Mouse (Mus musculus): ENCODE data around the gene Lig4. TPM values are rescaled to one million over a fixed set of nuclear protein-coding genes. Genes with fewer than 3 reads are reported as not detected.

The Lig4 gene
- polyA plus RNA-seq, 1 experiment from 2014 or later = 13.5 TPM

GRCm38 (mm10) chr8:9979746-9980145 is 2.3 kb upstream of the Lig4 start:
- H3K4me1 ChIP-seq (ENCODE audit: control insufficient read depth, insufficient read depth, low read length) = peaks cover 28% of the 10 kb centered on the region
- H3K4me3 ChIP-seq (replicated peaks; ENCODE audit: low read depth, low read length) = no peak overlapping the region
- no peak overlapping the region for H3K27ac ChIP-seq (replicated peaks; ENCODE audit: low read depth, low read length)
- H3K9me3 ChIP-seq (ENCODE audit: control insufficient read depth, low read length) = no peaks in the 10 kb centered on the region
- no peak overlapping the region for H3K4me2 ChIP-seq (ENCODE audit: low read length)
- WGBS = 85% methylated on average over 1 of the region's 1 CpGs
- no peak for ATAC-seq (ENCODE audit: low FRiP score, low TSS enrichment)
- H3K9ac ChIP-seq (replicated peaks; ENCODE audit: low read length) = no peak overlapping the region
- H3K36me3 ChIP-seq (ENCODE audit: control insufficient read depth, insufficient read depth, low read length) = no peaks in the 10 kb centered on the region
- DNase-seq = no peak
- no peaks in the 10 kb centered on the region for H3K27me3 ChIP-seq (ENCODE audit: control insufficient read depth, insufficient read depth, low read length)

- no peak for ATAC-seq (ENCODE audit: low FRiP score, low TSS enrichment)
- H3K4me3 ChIP-seq (replicated peaks; ENCODE audit: low read depth, low read length) = peak overlapping the region; percentile 91
- H3K4me2 ChIP-seq (ENCODE audit: low read length) = peak overlapping the region; percentile 83
- peaks cover 28% of the 10 kb centered on the region for H3K4me1 ChIP-seq (ENCODE audit: control insufficient read depth, insufficient read depth, low read length)
- peak overlapping the region; percentile 88 for H3K9ac ChIP-seq (replicated peaks; ENCODE audit: low read length)
- 63% methylated on average over 18 of the region's 18 CpGs for WGBS
- no peaks in the 10 kb centered on the region for H3K9me3 ChIP-seq (ENCODE audit: control insufficient read depth, low read length)
- H3K27me3 ChIP-seq (ENCODE audit: control insufficient read depth, insufficient read depth, low read length) = no peaks in the 10 kb centered on the region
- DNase-seq = no peak
- no peak overlapping the region for H3K27ac ChIP-seq (replicated peaks; ENCODE audit: low read depth, low read length)
- H3K36me3 ChIP-seq (ENCODE audit: control insufficient read depth, insufficient read depth, low read length) = no peaks in the 10 kb centered on the region
Measured at GRCm38 (mm10) chr8:9978475-9979230, 1.2 kb upstream of the Lig4 start.

- 48% methylated on average over 15 of the region's 15 CpGs for WGBS
- H3K4me3 ChIP-seq (replicated peaks; ENCODE audit: low read depth, low read length) = peak overlapping the region; percentile 91
- DNase-seq (peak; percentile 13), ATAC-seq (ENCODE audit: low FRiP score, low TSS enrichment) (no peak)
- peaks cover 16% of the 10 kb centered on the region for H3K36me3 ChIP-seq (ENCODE audit: control insufficient read depth, insufficient read depth, low read length)
- H3K27me3 ChIP-seq (ENCODE audit: control insufficient read depth, insufficient read depth, low read length) = no peaks in the 10 kb centered on the region
- H3K4me2 ChIP-seq (ENCODE audit: low read length) = peak overlapping the region; percentile 47
- H3K9me3 ChIP-seq (ENCODE audit: control insufficient read depth, low read length) = no peaks in the 10 kb centered on the region
- peak overlapping the region; percentile 23; the same call in 1 of the 2 replicates for H3K9ac ChIP-seq (replicated peaks; ENCODE audit: low read length)
- H3K27ac ChIP-seq (replicated peaks; ENCODE audit: low read depth, low read length) = no peak overlapping the region
- H3K4me1 ChIP-seq (ENCODE audit: control insufficient read depth, insufficient read depth, low read length) = peaks cover 28% of the 10 kb centered on the region
Measured at GRCm38 (mm10) chr8:9977016-9977415, 470 bp downstream of the Lig4 start.

- ATAC-seq (ENCODE audit: low FRiP score, low TSS enrichment) (peak; percentile 95), DNase-seq (peak; percentile 99)
- Histone ChIP-seq H3K27ac (replicated peaks; ENCODE audit: low read depth, low read length) (peak overlapping the region; percentile 70), H3K4me3 (replicated peaks; ENCODE audit: low read depth, low read length) (peak overlapping the region; percentile 70), H3K27me3 (ENCODE audit: control insufficient read depth, insufficient read depth, low read length) (no peaks in the 10 kb centered on the region), H3K4me1 (ENCODE audit: control insufficient read depth, insufficient read depth, low read length) (peaks cover 28% of the 10 kb centered on the region), H3K36me3 (ENCODE audit: control insufficient read depth, insufficient read depth, low read length) (peaks cover 26% of the 10 kb centered on the region), H3K4me2 (ENCODE audit: low read length) (peak overlapping the region; percentile 75), H3K9me3 (ENCODE audit: control insufficient read depth, low read length) (no peaks in the 10 kb centered on the region), H3K9ac (replicated peaks; ENCODE audit: low read length) (peak overlapping the region; percentile 62)
- under 1% methylated on average over 47 of the region's 47 CpGs for WGBS
Measured at GRCm38 (mm10) chr8:9975898-9976611, 1.4 kb downstream of the Lig4 start.

- H3K4me2 ChIP-seq (ENCODE audit: low read length) = peak overlapping the region; percentile 75
- no peaks in the 10 kb centered on the region for H3K9me3 ChIP-seq (ENCODE audit: control insufficient read depth, low read length)
- H3K4me1 ChIP-seq (ENCODE audit: control insufficient read depth, insufficient read depth, low read length) = peaks cover 28% of the 10 kb centered on the region
- ATAC-seq (ENCODE audit: low FRiP score, low TSS enrichment) (no peak), DNase-seq (no peak)
- 57% methylated on average over 5 of the region's 5 CpGs for WGBS
- no peak overlapping the region; the same call in 1 of the 2 replicates for H3K9ac ChIP-seq (replicated peaks; ENCODE audit: low read length)
- H3K27ac ChIP-seq (replicated peaks; ENCODE audit: low read depth, low read length) = no peak overlapping the region
- H3K27me3 ChIP-seq (ENCODE audit: control insufficient read depth, insufficient read depth, low read length) = no peaks in the 10 kb centered on the region
- peak overlapping the region; percentile 70 for H3K4me3 ChIP-seq (replicated peaks; ENCODE audit: low read depth, low read length)
- H3K36me3 ChIP-seq (ENCODE audit: control insufficient read depth, insufficient read depth, low read length) = peaks cover 29% of the 10 kb centered on the region
Measured at GRCm38 (mm10) chr8:9975276-9975675, 2.2 kb downstream of the Lig4 start.

GRCm38 (mm10) chr8:9971866-9972265 is 5.6 kb downstream of the Lig4 start:
- DNase-seq (no peak), ATAC-seq (ENCODE audit: low FRiP score, low TSS enrichment) (no peak)
- 97% methylated on average over 9 of the region's 9 CpGs for WGBS
- Histone ChIP-seq H3K4me1 (ENCODE audit: control insufficient read depth, insufficient read depth, low read length) (peaks cover 8% of the 10 kb centered on the region), H3K27me3 (ENCODE audit: control insufficient read depth, insufficient read depth, low read length) (no peaks in the 10 kb centered on the region), H3K9ac (replicated peaks; ENCODE audit: low read length) (no peak overlapping the region), H3K9me3 (ENCODE audit: control insufficient read depth, low read length) (no peaks in the 10 kb centered on the region), H3K27ac (replicated peaks; ENCODE audit: low read depth, low read length) (no peak overlapping the region), H3K4me2 (ENCODE audit: low read length) (no peak overlapping the region), H3K36me3 (ENCODE audit: control insufficient read depth, insufficient read depth, low read length) (peaks cover 42% of the 10 kb centered on the region), H3K4me3 (replicated peaks; ENCODE audit: low read depth, low read length) (no peak overlapping the region)

- H3K4me1 ChIP-seq (ENCODE audit: control insufficient read depth, insufficient read depth, low read length) = no peaks in the 10 kb centered on the region
- no peaks in the 10 kb centered on the region for H3K27me3 ChIP-seq (ENCODE audit: control insufficient read depth, insufficient read depth, low read length)
- no peak overlapping the region for H3K4me2 ChIP-seq (ENCODE audit: low read length)
- ATAC-seq (ENCODE audit: low FRiP score, low TSS enrichment) (no peak), DNase-seq (no peak)
- H3K9me3 ChIP-seq (ENCODE audit: control insufficient read depth, low read length) = no peaks in the 10 kb centered on the region
- no peak overlapping the region for H3K9ac ChIP-seq (replicated peaks; ENCODE audit: low read length)
- no peak overlapping the region for H3K27ac ChIP-seq (replicated peaks; ENCODE audit: low read depth, low read length)
- no peaks in the 10 kb centered on the region for H3K36me3 ChIP-seq (ENCODE audit: control insufficient read depth, insufficient read depth, low read length)
- 91% methylated on average over 2 of the region's 2 CpGs for WGBS
- H3K4me3 ChIP-seq (replicated peaks; ENCODE audit: low read depth, low read length) = no peak overlapping the region
Measured at GRCm38 (mm10) chr8:9959919-9960318, 17.6 kb downstream of the Lig4 start.

GRCm38 (mm10) chr8:9958338-9958737 is 19.1 kb downstream of the Lig4 start:
- DNase-seq = no peak
- ATAC-seq (ENCODE audit: low FRiP score, low TSS enrichment) = no peak
- H3K4me2 ChIP-seq (ENCODE audit: low read length) = no peak overlapping the region
- no peaks in the 10 kb centered on the region for H3K27me3 ChIP-seq (ENCODE audit: control insufficient read depth, insufficient read depth, low read length)
- H3K27ac ChIP-seq (replicated peaks; ENCODE audit: low read depth, low read length) = no peak overlapping the region
- no peak overlapping the region for H3K9ac ChIP-seq (replicated peaks; ENCODE audit: low read length)
- H3K4me3 ChIP-seq (replicated peaks; ENCODE audit: low read depth, low read length) = no peak overlapping the region
- H3K4me1 ChIP-seq (ENCODE audit: control insufficient read depth, insufficient read depth, low read length) = no peaks in the 10 kb centered on the region
- no peaks in the 10 kb centered on the region for H3K36me3 ChIP-seq (ENCODE audit: control insufficient read depth, insufficient read depth, low read length)
- 81% methylated on average over 4 of the region's 4 CpGs for WGBS
- H3K9me3 ChIP-seq (ENCODE audit: control insufficient read depth, low read length) = no peaks in the 10 kb centered on the region
